In the genomic region with DNA sequence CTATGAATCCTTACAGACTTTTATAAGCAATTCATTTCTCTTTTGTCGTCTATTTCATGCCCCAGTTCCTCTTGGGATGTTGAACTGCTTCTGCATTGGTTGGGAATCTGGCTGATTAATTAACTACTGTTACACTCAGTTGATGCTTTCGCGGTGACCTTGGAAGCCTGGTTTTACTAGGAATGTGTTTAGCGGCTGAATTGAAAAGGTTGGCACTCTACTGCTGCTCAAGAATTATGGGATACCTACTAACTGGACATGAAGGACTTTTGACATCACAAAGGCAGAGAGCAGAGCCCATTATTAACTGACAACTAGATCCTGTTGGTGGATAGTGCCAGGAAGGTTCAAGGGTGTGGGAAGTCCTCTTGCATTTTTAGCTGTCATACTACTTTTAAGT, we compare ENCODE assay signal across 18 mouse cellular contexts.
"Had no signal": no experiment of that assay in that cellular context is flagged by ENCODE, and none has a peak within 500 bp of the region (broad histone marks: within the 10 kb centered on the region; RNA-seq: fewer than 3 reads in every experiment).

No protein-coding gene starts in this region.

- H3K4me2 ChIP-seq: lung, embryonic 15.5 days; midbrain, embryonic 12.5 days; neural tube, embryonic 12.5 days; stomach, embryonic 15.5 days had no signal

- H3K27ac ChIP-seq: liver, embryonic 14.5 days; macrophage; midbrain, embryonic 12.5 days; neural tube, embryonic 12.5 days; stomach, embryonic 15.5 days; stomach, postnatal 0 days had no signal

- H3K9me3 ChIP-seq: lung, embryonic 15.5 days; midbrain, embryonic 12.5 days; neural tube, embryonic 12.5 days; stomach, embryonic 15.5 days had no signal

- H3K36me3 ChIP-seq: lung, embryonic 15.5 days; midbrain, embryonic 12.5 days; neural tube, embryonic 12.5 days; stomach, embryonic 15.5 days had no signal

- DNase-seq: lung, adult 2 months; lung, postnatal 14 days; lung, postnatal 36 days; midbrain, embryonic 14.5 days; right cerebral cortex, postnatal 14 days; thymus, adult 2 months; thymus, postnatal 25 days; thymus, postnatal 4 days had no signal

- H3K4me1 ChIP-seq: lung, embryonic 15.5 days; megakaryocyte, embryonic 14.5 days; midbrain, embryonic 12.5 days; neural tube, embryonic 12.5 days; stomach, embryonic 15.5 days had no signal

- ATAC-seq: lung, postnatal 0 days; midbrain, embryonic 16.5 days had no signal

- H3K4me3 ChIP-seq: lung, embryonic 15.5 days; megakaryocyte, embryonic 14.5 days; midbrain, embryonic 12.5 days; neural tube, embryonic 12.5 days; stomach, embryonic 15.5 days had no signal

- H3K27me3 ChIP-seq: lung, embryonic 15.5 days; megakaryocyte, embryonic 14.5 days; midbrain, embryonic 12.5 days; neural tube, embryonic 12.5 days; stomach, embryonic 15.5 days had no signal

- H3K9ac ChIP-seq: liver, embryonic 14.5 days; lung, embryonic 15.5 days; midbrain, embryonic 12.5 days; neural tube, embryonic 12.5 days; stomach, embryonic 15.5 days had no signal
